Mouse (Mus musculus) B cell, adult (primary cell): ENCODE results near the gene Atp1b2. TPM values are rescaled to one million over a fixed set of nuclear protein-coding genes. Genes with fewer than 3 reads are reported as not detected.

Experiments used
- total RNA-seq: library from RNA; stranded (reverse); gene quantifications from 4 replicates; pipeline ENCODE4 v1.2.4, GENCODE M21; 2023; ENCODE audit not compliant: inconsistent age

The Atp1b2 gene
- total RNA-seq: 0.33 TPM in 1 of 4 replicates, not detected in the others

GRCm38 (mm10) chr11:69605726-69606490, at the start of gene Atp1b2:
Gene Atp1b2, minus strand, starts transcription at chr11:69605942.

GRCm38 (mm10) chr11:69632284-69633089, 26.7 kb upstream of the Atp1b2 start, which contains the start of gene Fxr2:
Gene Fxr2, plus strand, starts transcription at chr11:69632990.

GRCm38 (mm10) chr11:69621571-69622268, 16.0 kb upstream of the Atp1b2 start, which contains the start of gene Sat2:
Gene Sat2, plus strand, starts transcription at chr11:69622024.

GRCm38 (mm10) chr11:69617805-69618204, 12.1 kb upstream of the Atp1b2 start, which contains the start of gene Shbg:
Gene Shbg, minus strand, starts transcription at chr11:69617905.

GRCm38 (mm10) chr11:69580091-69580514, 25.6 kb downstream of the Atp1b2 start, which contains the start of the genes Wrap53 and Trp53:
Gene Wrap53, minus strand, starts transcription at chr11:69580255.
Gene Trp53, plus strand, starts transcription at chr11:69580359.

GRCm38 (mm10) chr11:69559851-69560765, 45.6 kb downstream of the Atp1b2 start, which contains the start of gene Efnb3:
Gene Efnb3, minus strand, starts transcription at chr11:69560205.

Other genes with a start within 250 kb of the Atp1b2 start
- gene Chd3, start 236.5 kb downstream of the Atp1b2 start, total RNA-seq: 312 to 359 TPM (median 334 TPM) in 4 replicates
- gene Naa38, start 210.5 kb downstream of the Atp1b2 start, total RNA-seq: 39.9 to 59.3 TPM (median 48.7 TPM) in 4 replicates
- gene Cyb5d1, start 210.3 kb downstream of the Atp1b2 start, total RNA-seq: 35.8 to 44.9 TPM (median 38.2 TPM) in 4 replicates
- gene Tmem88, start 207.7 kb downstream of the Atp1b2 start, total RNA-seq: 11.0 to 13.5 TPM (median 12.3 TPM) in 4 replicates
- 323 to 405 TPM (median 369 TPM) in 4 replicates for gene Kdm6b, start 192.3 kb downstream of the Atp1b2 start, total RNA-seq
- not detected in 4 replicates for gene Dnah2, start 56.8 kb downstream of the Atp1b2 start, total RNA-seq
- 0.36 to 0.93 TPM (median 0.45 TPM) in 4 replicates for gene Efnb3, start 45.7 kb downstream of the Atp1b2 start, total RNA-seq
- gene Wrap53, start 25.7 kb downstream of the Atp1b2 start, total RNA-seq: 11.6 to 16.8 TPM (median 11.9 TPM) in 4 replicates
- gene Trp53, start 25.6 kb downstream of the Atp1b2 start, total RNA-seq: 130 to 136 TPM (median 131 TPM) in 4 replicates
- gene Shbg, start 12.0 kb upstream of the Atp1b2 start, total RNA-seq: not detected in 4 replicates
- gene Sat2, start 16.1 kb upstream of the Atp1b2 start, total RNA-seq: not detected in 4 replicates
- 76.8 to 83.1 TPM (median 77.8 TPM) in 4 replicates for gene Fxr2, start 27.0 kb upstream of the Atp1b2 start, total RNA-seq
- 0.84 TPM in 1 of 4 replicates, not detected in the others for gene Sox15, start 49.4 kb upstream of the Atp1b2 start, total RNA-seq
- 58.0 to 71.6 TPM (median 63.0 TPM) in 4 replicates for gene Mpdu1, start 56.7 kb upstream of the Atp1b2 start, total RNA-seq
- gene Cd68, start 60.2 kb upstream of the Atp1b2 start, total RNA-seq: 11.8 to 14.7 TPM (median 12.5 TPM) in 4 replicates
- gene Eif4a1, start 66.5 kb upstream of the Atp1b2 start, total RNA-seq: 670 to 697 TPM (median 692 TPM) in 4 replicates
- 108 to 153 TPM (median 136 TPM) in 4 replicates for gene Senp3, start 76.1 kb upstream of the Atp1b2 start, total RNA-seq
- 0.32 TPM in 1 of 4 replicates, not detected in the others for gene Tnfsf13, start 79.8 kb upstream of the Atp1b2 start, total RNA-seq
- gene Tnfsf12, start 89.9 kb upstream of the Atp1b2 start, total RNA-seq: 0.51 TPM in 1 of 4 replicates, not detected in the others
- 0.45 to 0.78 TPM in 2 of 4 replicates, not detected in the others for gene Tnfsfm13, start 90.2 kb upstream of the Atp1b2 start, total RNA-seq
- gene Polr2a, start 152.7 kb upstream of the Atp1b2 start, total RNA-seq: 231 to 244 TPM (median 242 TPM) in 4 replicates
- not detected in 4 replicates for gene Slc35g3, start 156.0 kb upstream of the Atp1b2 start, total RNA-seq
- gene Zbtb4, start 160.0 kb upstream of the Atp1b2 start, total RNA-seq: 52.3 to 57.6 TPM (median 54.5 TPM) in 4 replicates
- 8.3 to 11.3 TPM (median 10.1 TPM) in 4 replicates for gene Chrnb1, start 190.0 kb upstream of the Atp1b2 start, total RNA-seq
- gene Fgf11, start 195.9 kb upstream of the Atp1b2 start, total RNA-seq: 0.16 to 0.27 TPM in 2 of 4 replicates, not detected in the others
- not detected in 4 replicates for gene Tmem102, start 199.7 kb upstream of the Atp1b2 start, total RNA-seq
- gene Gm39566, start 209.4 kb upstream of the Atp1b2 start, total RNA-seq: not detected in 4 replicates
- not detected in 4 replicates for gene Spem2, start 212.5 kb upstream of the Atp1b2 start, total RNA-seq
- gene Spem1, start 216.2 kb upstream of the Atp1b2 start, total RNA-seq: not detected in 4 replicates
- gene Nlgn2, start 231.8 kb upstream of the Atp1b2 start, total RNA-seq: 0.24 to 1.3 TPM (median 0.59 TPM) in 4 replicates
- 30.9 to 38.6 TPM (median 37.0 TPM) in 4 replicates for gene Tmem256, start 232.6 kb upstream of the Atp1b2 start, total RNA-seq
- 9.8 to 13.0 TPM (median 11.5 TPM) in 4 replicates for gene Plscr3, start 240.4 kb upstream of the Atp1b2 start, total RNA-seq